Mouse (Mus musculus): ENCODE results near the gene Ankrd55.

The Ankrd55 gene

DNA sequence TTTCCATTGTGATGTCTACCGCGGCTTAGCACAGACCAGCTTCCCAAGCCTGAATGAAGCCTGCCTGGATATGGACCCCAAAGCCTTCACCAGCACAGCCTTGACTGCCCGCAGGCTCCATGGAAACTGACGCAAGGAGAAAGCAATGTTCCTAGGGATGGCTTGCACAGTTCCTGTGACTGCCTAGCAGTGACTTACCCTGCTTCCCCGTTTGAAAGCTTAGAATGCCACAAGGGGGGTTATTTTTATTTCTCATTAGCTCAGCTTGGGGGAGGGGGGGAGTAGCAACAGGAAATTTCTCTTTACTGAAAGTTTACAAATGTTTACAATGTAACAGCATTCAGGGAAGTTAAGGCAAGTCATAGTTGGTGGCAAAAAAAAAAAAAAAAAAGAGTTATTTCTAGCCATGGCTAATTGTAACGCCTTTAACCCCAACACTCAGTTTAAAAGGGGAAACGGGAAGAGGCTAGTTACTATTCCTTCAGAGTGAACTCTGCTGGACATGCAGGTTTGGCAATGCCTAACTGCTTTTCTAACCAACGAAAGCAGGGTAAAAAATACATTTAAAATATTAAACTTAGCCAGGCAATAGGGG lies 56.1 kb downstream of the Ankrd55 start:
- DNase-seq, result no peak

DNA sequence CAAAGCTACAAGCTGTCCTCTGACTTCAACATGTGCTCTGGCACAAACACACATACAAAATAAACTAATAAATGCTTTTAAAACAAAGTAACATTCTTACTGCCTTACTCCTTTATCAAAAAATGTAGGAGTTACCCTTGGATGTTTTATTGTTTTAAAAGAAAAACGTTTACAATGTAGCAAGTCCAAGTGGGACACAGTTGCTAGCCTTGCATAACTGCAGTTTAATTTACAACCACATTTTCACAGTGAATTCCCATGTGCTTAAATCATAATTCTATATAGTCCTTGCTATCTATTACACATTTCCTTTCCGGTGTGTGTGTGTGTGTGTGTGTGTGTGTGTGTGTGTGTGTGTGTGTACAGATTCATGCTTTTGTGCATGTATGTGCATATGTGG lies 57.3 kb downstream of the Ankrd55 start:
- DNase-seq, result no peak

DNA sequence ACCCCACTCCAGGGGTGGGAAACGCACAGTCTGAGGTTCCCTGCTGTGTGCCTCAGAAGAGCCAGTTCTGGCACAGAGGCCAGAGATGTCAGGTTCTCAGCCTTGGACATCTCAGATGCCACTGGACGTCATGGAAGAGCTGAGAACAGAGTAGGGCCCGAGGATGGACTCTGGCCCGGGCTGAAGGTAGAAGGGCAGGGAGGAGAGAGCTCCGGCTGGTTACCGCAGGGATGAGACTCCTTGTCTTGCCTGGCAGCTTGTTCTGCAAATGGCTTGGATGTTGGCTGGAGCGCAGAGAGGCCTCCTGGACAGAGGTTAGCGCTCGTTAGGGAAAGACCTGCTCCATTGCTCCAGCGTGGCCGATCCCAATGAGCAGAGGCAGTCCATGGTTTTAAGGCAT lies 57.8 kb downstream of the Ankrd55 start:
- no peak for DNase-seq

GRCm38 (mm10) chr13:112346659-112347142 lies 58.5 kb downstream of the Ankrd55 start:
- no peak for DNase-seq

DNA sequence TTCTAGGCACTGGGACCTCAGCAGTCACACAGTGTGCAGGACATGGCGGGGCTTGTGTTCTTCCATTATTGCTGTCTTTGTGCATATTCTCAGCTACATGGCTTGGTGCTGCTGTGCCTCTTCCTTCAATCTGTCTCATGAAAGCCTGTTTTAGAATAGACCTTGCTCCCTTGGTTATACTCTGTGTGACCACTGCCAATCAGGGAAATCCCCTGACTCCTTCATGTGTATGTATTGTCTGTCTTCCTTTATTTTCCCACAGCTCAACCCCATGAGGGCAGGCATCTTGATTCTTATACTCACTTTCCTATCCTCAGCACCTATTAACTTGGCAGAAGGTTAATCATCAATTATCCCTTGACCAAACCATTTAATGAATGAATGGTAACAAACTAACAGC lies 60.0 kb downstream of the Ankrd55 start:
- no peak for DNase-seq

GRCm38 (mm10) chr13:112348896-112349484 lies 60.7 kb downstream of the Ankrd55 start:
- DNase-seq, result no peak

DNA sequence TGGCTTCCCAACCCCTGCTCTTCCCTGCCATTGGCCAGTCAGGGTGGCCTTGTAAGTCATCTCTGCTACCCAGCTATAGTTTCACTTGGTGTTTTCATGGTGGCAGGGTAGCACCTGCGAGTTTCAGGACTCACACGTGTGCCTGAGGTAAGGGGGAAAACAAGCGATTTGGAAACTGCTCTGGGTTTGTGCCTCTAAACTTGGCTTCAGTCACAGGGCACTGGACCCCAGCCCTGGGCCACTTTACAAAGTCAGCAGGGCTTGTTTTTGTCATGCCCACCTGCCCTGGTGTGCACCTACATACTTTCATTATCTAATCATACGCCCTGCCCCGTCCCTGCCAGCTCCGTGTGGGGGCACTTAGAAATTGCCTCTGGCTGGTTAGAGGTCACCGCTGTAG lies 61.2 kb downstream of the Ankrd55 start:
- DNase-seq, result no peak

- DNase-seq, result no peak
These were observed 63.7 kb downstream of the Ankrd55 start for GRCm38 (mm10) chr13:112351943-112352342.

DNA sequence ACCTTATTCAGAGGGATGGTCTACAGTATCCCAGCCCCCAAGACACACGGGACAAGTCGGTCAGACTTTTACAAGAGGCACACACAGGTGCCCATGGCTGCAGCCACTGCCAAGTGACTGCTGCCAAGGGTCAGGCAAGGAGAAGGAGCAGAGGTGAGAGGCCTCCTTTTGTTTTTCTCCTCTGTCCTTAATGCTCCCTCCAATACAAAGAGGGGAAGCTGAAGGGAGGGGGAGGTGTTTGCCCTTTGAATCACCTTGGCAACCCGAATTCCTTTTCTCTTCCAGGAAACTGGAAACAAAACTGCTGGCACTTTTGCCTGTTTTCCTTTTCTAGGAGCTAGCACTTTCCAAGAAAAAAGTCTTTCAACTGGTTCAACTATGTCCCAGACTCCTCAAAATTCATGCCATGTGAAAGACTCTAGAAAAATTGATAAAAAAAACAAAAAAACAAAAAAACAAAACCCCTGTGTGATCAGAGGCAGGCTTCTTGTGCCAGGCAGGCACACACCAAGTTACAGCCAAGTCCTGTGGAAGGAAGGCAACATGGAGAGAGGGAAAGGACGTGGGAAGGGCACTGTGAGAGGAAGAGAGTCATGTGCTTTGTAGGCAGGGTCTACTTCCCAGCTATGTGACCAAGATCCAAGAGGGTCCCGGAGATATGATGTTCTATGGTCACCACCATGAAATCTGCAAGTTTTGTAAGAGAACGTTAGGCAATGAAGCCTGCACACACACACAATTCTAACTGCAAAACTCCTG lies 66.0 kb downstream of the Ankrd55 start:
- no peak for DNase-seq

DNA sequence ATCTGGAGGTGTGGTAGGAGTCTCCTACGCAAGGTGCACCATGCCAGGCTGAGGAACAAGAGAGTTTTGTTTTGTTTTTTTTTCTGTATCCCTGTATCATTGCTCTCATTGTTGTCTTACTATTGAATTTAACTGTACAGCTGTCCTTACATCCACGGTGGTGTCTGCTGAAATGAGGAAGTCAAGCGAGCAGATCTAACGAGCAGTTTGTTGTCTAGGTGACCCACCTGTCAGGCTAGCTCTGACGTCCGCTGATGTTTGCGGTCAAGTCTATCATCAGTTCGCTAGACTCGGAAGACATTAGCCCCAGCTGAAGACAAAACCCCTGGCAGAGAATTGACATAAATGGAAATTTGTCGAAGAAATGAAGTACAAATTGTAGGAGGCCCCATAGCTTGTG lies 66.7 kb downstream of the Ankrd55 start:
- DNase-seq, result no peak

DNA sequence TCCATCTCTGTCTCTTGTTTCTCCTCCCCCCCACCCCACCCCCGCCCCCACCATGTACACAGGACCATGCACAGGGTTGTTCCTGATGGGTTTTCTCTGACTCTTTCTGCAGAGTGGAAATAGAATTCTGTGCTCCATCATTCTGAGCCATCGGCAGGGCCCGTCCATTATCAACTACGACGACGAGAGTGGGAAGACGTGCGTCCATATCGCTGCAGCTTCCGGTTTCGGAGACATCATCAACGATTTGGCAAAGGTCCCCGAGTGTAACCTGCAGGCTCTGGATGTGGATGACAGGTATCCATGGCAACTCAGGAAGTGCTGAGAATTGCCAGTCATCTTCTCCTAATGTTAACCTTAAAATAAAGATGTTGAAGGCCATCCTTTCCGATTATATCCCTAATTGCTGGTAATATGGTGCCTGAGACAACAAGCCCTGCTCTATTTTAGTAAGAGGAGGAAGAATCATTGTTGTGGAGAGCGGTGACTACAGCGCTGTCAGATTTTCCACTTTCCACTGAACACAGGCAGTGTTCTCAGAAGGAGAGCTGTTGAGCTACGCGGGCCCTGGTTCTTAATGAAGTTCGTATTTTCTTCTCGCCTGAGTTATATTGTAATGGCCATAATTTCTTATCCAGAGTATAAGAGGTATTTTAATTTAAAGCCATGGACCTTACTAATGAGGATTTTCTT lies 67.7 kb downstream of the Ankrd55 start:
- no peak for DNase-seq

GRCm38 (mm10) chr13:112361575-112361974 lies 73.3 kb downstream of the Ankrd55 start:
- DNase-seq, result no peak

GRCm38 (mm10) chr13:112363218-112363617 lies 75.0 kb downstream of the Ankrd55 start:
- DNase-seq, result no peak

DNA sequence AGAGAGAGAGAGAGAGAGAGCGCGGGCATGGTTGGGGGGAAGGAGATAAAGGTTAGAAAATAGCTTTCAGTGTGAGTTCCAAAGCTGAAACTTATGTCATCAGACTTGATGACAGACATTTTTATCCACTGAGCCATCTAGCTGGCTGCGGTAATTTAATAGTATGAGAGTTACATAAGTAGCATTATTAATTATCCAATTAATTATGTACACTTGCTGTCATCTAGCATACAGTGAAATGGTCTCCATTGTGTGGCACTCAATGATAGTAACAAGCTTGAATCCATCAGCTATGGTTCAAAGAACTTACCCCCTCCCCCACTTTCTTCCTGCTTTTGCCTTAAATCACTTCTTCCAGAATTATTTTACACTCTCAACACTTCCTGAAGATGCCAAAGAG lies 75.5 kb downstream of the Ankrd55 start:
- DNase-seq, result no peak

DNA sequence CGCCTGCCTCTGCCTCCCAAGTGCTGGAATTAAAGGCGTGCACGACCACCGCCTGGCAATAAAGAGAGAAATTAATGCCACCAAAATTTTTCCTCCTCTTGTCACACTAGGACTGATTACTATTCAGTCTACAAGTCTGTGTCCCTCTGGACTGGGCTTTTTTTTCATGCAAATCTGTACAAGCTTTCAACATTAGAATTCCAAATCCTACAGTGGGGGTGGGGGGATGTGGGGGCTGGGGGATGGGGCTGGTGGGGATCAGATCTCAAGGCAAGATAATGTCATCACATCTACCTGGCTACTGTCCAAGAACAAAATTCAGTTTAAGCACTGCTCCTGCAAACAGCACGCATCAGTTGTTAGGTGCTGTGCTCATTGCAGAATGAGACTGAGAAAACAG lies 76.4 kb downstream of the Ankrd55 start:
- DNase-seq, result no peak

DNA sequence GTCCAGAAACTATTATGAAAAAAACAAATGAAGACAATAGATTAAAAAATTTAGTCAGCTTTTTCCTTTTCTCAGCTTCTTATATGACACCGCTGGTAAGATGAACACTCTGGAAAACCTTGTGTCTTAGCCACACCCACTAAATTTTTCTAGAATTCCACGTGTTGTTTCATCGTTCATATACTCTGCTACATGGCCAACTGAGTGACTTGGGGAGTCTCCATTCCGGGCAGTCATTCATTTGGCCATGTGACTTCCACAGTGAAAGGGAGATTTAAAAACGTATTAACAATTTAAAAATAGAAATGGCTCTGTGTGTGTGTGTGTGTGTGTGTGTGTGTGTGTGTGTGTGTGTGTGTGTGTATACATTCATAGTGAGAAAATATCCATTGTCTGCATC lies 77.1 kb downstream of the Ankrd55 start:
- no peak for DNase-seq

GRCm38 (mm10) chr13:112365762-112366161 lies 77.5 kb downstream of the Ankrd55 start:
- no peak for DNase-seq

DNA sequence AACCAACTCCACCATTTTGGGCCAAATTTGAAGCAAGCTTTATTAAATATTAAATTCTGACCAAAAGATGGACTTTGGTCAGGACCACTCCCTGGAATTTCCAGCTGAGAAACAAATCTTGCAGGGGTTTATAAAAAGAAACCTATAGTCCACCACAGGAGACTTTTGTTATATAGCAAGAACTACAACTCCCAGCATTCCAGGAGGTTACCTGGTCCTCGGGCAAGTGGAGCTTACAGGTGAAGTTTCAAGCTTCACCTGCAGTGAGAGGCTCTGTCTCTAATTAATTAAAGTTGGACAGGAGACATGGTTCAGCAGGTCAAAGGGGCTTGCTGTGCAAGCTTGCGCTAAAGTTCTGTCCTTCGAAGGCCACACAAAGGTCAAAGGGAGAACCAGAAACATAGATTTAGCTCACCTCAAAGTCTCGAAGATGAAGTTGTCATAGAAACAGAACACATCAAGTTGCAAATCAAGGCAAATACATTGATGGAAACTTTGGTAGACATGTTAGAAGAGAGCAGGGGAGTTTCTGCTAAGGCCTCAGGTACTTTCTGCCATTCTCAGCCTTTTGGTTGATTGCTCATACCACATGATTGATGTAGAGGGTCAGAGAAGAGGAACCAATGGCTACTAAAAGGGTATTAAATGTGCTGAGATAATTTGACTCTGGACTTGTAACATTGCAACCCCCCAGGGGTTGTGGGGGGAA lies 78.2 kb downstream of the Ankrd55 start:
- DNase-seq, result no peak

- no peak for DNase-seq
These were observed 83.5 kb downstream of the Ankrd55 start for GRCm38 (mm10) chr13:112371729-112372128.

DNA sequence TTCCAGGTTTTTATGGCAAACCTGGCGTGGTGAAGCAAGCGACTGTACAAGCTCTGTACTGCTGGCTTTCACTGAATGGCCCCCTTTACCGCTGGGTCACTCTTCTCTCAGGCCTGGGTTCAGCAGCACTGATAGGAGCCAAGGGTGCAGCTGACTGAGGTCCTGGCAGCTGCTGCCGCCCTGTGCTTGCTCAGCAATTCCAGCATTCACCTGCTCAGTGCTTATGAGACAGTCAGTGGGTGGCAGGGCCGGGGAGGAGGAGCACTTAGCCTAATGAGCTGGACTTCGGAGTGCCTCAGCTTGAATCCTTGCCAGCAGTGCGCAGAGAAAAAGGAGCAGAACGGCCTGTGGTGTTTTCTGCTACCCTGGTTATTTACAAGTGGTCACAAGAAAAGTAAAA lies 87.5 kb downstream of the Ankrd55 start:
- peak; percentile 26 for DNase-seq

- DNase-seq, result no peak
These were observed 90.6 kb downstream of the Ankrd55 start for GRCm38 (mm10) chr13:112378782-112379305.

DNA sequence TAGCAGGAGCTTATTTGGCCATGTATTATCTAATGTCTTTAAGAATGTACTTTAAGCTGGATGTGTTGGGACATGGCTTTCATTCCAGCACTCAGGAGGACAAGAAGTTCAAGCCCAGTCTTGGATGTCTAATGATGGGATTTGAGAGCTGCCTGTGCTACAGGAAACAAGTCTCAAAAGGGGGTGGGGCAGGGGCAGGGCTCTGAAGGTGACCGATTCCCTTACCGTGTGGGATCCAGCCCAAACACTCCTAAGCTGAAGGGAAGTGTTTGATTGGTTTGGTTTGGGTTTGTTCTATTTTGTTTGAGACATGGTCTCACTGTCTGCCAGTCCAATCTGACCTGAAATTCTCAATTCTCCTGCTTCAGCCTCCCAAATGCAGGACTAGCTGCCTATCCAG lies 93.2 kb downstream of the Ankrd55 start:
- DNase-seq, result no peak

DNA sequence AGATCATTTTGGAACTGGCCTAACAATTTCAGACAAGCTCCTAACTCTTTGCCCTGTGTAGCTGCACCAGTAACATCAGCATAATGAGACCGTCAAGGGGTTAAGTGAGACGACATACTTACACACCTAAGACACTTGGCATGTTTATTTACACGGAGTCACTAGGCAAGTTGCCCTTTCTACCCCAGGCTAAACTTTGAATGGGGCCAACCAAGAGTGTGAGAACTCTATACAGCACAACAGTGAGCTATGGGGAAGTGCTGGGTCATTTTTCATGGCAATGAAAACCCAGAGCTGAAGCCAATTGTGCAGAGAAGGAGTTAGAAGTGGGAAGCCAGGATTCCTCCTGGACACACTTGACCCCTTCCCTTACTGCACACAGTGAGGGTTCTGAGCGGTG lies 94.2 kb downstream of the Ankrd55 start:
- no peak for DNase-seq
